Mouse (Mus musculus): ENCODE results near the gene Vps16. TPM values are rescaled to one million over a fixed set of nuclear protein-coding genes. Genes with fewer than 3 reads are reported as not detected.

Vps16 gene
- polyA plus RNA-seq, 1 experiment from 2014 or later: 117 TPM

- Histone ChIP-seq H3K4me3 (no peak overlapping the region), H3K4me1 (0 out of 2 replicates have a peak, but pooled peaks cover 3% of the 10 kb centered on the region), H3K9me3 (replicated peaks) (peaks cover 13% of the 10 kb centered on the region), H3K27ac (replicated peaks) (no peak overlapping the region), H3K36me3 (peaks cover 13% of the 10 kb centered on the region), H3K27me3 (ENCODE audit: low read depth, poor library complexity, severe bottlenecking) (no peaks in the 10 kb centered on the region)
- DNase-seq (ENCODE audit: low spot score): no peak
- 89% methylated on average over 6 of the region's 6 CpGs for WGBS
These were observed 52.6 kb downstream of the Vps16 start for GRCm38 (mm10) chr2:130476666-130477297.

GRCm38 (mm10) chr2:130482177-130482576, 58.0 kb downstream of the Vps16 start:
- 95% methylated on average over 4 of the region's 4 CpGs for WGBS
- H3K36me3 ChIP-seq: peaks cover 13% of the 10 kb centered on the region
- no peaks in the 10 kb centered on the region for H3K27me3 ChIP-seq (ENCODE audit: low read depth, poor library complexity, severe bottlenecking)
- no peak for DNase-seq (ENCODE audit: low spot score)
- no peaks in the 10 kb centered on the region for H3K4me1 ChIP-seq
- H3K27ac ChIP-seq (replicated peaks): no peak overlapping the region
- H3K4me3 ChIP-seq: no peak overlapping the region
- H3K9me3 ChIP-seq (replicated peaks): peaks cover 13% of the 10 kb centered on the region

- 87% methylated on average over 3 of the region's 3 CpGs for WGBS
- no peak for DNase-seq (ENCODE audit: low spot score)
- Histone ChIP-seq H3K9me3 (replicated peaks) (peaks cover 13% of the 10 kb centered on the region), H3K27me3 (ENCODE audit: low read depth, poor library complexity, severe bottlenecking) (no peaks in the 10 kb centered on the region), H3K4me3 (no peak overlapping the region), H3K36me3 (peaks cover 11% of the 10 kb centered on the region), H3K27ac (replicated peaks) (no peak overlapping the region), H3K4me1 (peaks cover 3% of the 10 kb centered on the region)
These were observed 58.6 kb downstream of the Vps16 start for GRCm38 (mm10) chr2:130482700-130483099.

- Histone ChIP-seq H3K27ac (replicated peaks) (no peak overlapping the region), H3K9me3 (replicated peaks) (peaks cover 11% of the 10 kb centered on the region)
- 97% methylated on average over 1 of the region's 1 CpGs for WGBS
These were observed 60.1 kb downstream of the Vps16 start for GRCm38 (mm10) chr2:130484206-130484605.

GRCm38 (mm10) chr2:130488002-130488401, 63.9 kb downstream of the Vps16 start:
- H3K27me3 ChIP-seq (ENCODE audit: low read depth, poor library complexity, severe bottlenecking): no peaks in the 10 kb centered on the region
- peaks cover 8% of the 10 kb centered on the region for H3K9me3 ChIP-seq (replicated peaks)
- no peak for DNase-seq (ENCODE audit: low spot score)
- H3K36me3 ChIP-seq: peaks cover 13% of the 10 kb centered on the region
- no peak overlapping the region for H3K27ac ChIP-seq (replicated peaks)
- WGBS: 52% methylated on average over 2 of the region's 2 CpGs
- peaks cover 29% of the 10 kb centered on the region for H3K4me1 ChIP-seq
- no peak overlapping the region for H3K4me3 ChIP-seq

More at GRCm38 (mm10) chr2:130484206-130484605, 60.1 kb downstream of the Vps16 start:
- Histone ChIP-seq H3K36me3 (no peaks in the 10 kb centered on the region; the same call in 1 of the 2 replicates), H3K27me3 (ENCODE audit: low read depth, poor library complexity, severe bottlenecking) (no peaks in the 10 kb centered on the region), H3K4me1 (peaks cover 9% of the 10 kb centered on the region), H3K4me3 (no peak overlapping the region)
- DNase-seq (ENCODE audit: low spot score): no peak

GRCm38 (mm10) chr2:130488600-130488999, 64.5 kb downstream of the Vps16 start:
- no peak overlapping the region for H3K27ac ChIP-seq (replicated peaks)

GRCm38 (mm10) chr2:130491162-130491561, 67.0 kb downstream of the Vps16 start:
- Histone ChIP-seq H3K4me3 (no peak overlapping the region), H3K9me3 (replicated peaks) (peaks cover 11% of the 10 kb centered on the region), H3K27ac (replicated peaks) (peak overlapping the region; percentile 81), H3K36me3 (peaks cover 16% of the 10 kb centered on the region), H3K27me3 (ENCODE audit: low read depth, poor library complexity, severe bottlenecking) (no peaks in the 10 kb centered on the region), H3K4me1 (peaks cover 37% of the 10 kb centered on the region)
- WGBS: 35% methylated on average over 4 of the region's 4 CpGs
- DNase-seq (ENCODE audit: low spot score): peak; percentile 28

More at GRCm38 (mm10) chr2:130488600-130488999, 64.5 kb downstream of the Vps16 start:
- H3K4me1 ChIP-seq: peaks cover 29% of the 10 kb centered on the region
- no peak overlapping the region for H3K4me3 ChIP-seq
- peaks cover 11% of the 10 kb centered on the region for H3K9me3 ChIP-seq (replicated peaks)
- WGBS: 89% methylated on average over 4 of the region's 4 CpGs
- DNase-seq (ENCODE audit: low spot score): no peak
- H3K36me3 ChIP-seq: peaks cover 16% of the 10 kb centered on the region
- H3K27me3 ChIP-seq (ENCODE audit: low read depth, poor library complexity, severe bottlenecking): no peaks in the 10 kb centered on the region

GRCm38 (mm10) chr2:130491587-130491986, 67.4 kb downstream of the Vps16 start:
- peaks cover 42% of the 10 kb centered on the region for H3K4me1 ChIP-seq
- H3K36me3 ChIP-seq: peaks cover 16% of the 10 kb centered on the region
- H3K27ac ChIP-seq (replicated peaks): peak overlapping the region; percentile 81
- WGBS: 15% methylated on average over 7 of the region's 7 CpGs
- peaks cover 11% of the 10 kb centered on the region for H3K9me3 ChIP-seq (replicated peaks)
- peak; percentile 70 for DNase-seq (ENCODE audit: low spot score)
- H3K27me3 ChIP-seq (ENCODE audit: low read depth, poor library complexity, severe bottlenecking): no peaks in the 10 kb centered on the region
- H3K4me3 ChIP-seq: no peak overlapping the region

Other genes with a start within 250 kb of the Vps16 start
- 859 and 934 TPM in 2 replicates for gene Snrpb, start 244.9 kb upstream of the Vps16 start, polyA plus RNA-seq (2016; fragmentation: Nextera tagmentation; extraction: Ambion mirVana)
- not detected in 2 replicates for gene Tmc2, start 229.1 kb upstream of the Vps16 start, polyA plus RNA-seq (2016; fragmentation: Nextera tagmentation; extraction: Ambion mirVana)
- 392 and 425 TPM in 2 replicates for gene Nop56, start 149.9 kb upstream of the Vps16 start, polyA plus RNA-seq (2016; fragmentation: Nextera tagmentation; extraction: Ambion mirVana)
- 136 and 141 TPM in 2 replicates for gene Idh3b, start 139.8 kb upstream of the Vps16 start, polyA plus RNA-seq (2016; fragmentation: Nextera tagmentation; extraction: Ambion mirVana)
- gene Ebf4, start 129.2 kb upstream of the Vps16 start, polyA plus RNA-seq (2016; fragmentation: Nextera tagmentation; extraction: Ambion mirVana): 0.95 and 1.3 TPM in 2 replicates
- 40.7 and 47.3 TPM in 2 replicates for gene Cpxm1, start 26.8 kb upstream of the Vps16 start, polyA plus RNA-seq (2016; fragmentation: Nextera tagmentation; extraction: Ambion mirVana)
- not detected in 2 replicates for gene Gm28372, start 19.1 kb upstream of the Vps16 start, polyA plus RNA-seq (2016; fragmentation: Nextera tagmentation; extraction: Ambion mirVana)
- 0.40 TPM in 1 of 2 replicates, not detected in the other for gene 1700020A23Rik, start 19.1 kb upstream of the Vps16 start, polyA plus RNA-seq (2016; fragmentation: Nextera tagmentation; extraction: Ambion mirVana)
- gene Tmem239, start 17.9 kb upstream of the Vps16 start, polyA plus RNA-seq (2016; fragmentation: Nextera tagmentation; extraction: Ambion mirVana): 0.12 TPM in 1 of 2 replicates, not detected in the other
- 13.9 and 14.4 TPM in 2 replicates for gene Pced1a, start 362 bp downstream of the Vps16 start, polyA plus RNA-seq (2016; fragmentation: Nextera tagmentation; extraction: Ambion mirVana)
- gene Ptpra, start 25.9 kb downstream of the Vps16 start, polyA plus RNA-seq (2016; fragmentation: Nextera tagmentation; extraction: Ambion mirVana): 88.2 and 91.8 TPM in 2 replicates
- gene Mrps26, start 139.4 kb downstream of the Vps16 start, polyA plus RNA-seq (2016; fragmentation: Nextera tagmentation; extraction: Ambion mirVana): 84.8 and 89.0 TPM in 2 replicates
- gene Oxt, start 151.8 kb downstream of the Vps16 start, polyA plus RNA-seq (2016; fragmentation: Nextera tagmentation; extraction: Ambion mirVana): not detected in 2 replicates
- gene Avp, start 158.2 kb downstream of the Vps16 start, polyA plus RNA-seq (2016; fragmentation: Nextera tagmentation; extraction: Ambion mirVana): not detected in 2 replicates
- 21.7 and 22.4 TPM in 2 replicates for gene Fastkd5, start 205.7 kb downstream of the Vps16 start, polyA plus RNA-seq (2016; fragmentation: Nextera tagmentation; extraction: Ambion mirVana)
- gene Ubox5, start 205.7 kb downstream of the Vps16 start, polyA plus RNA-seq (2016; fragmentation: Nextera tagmentation; extraction: Ambion mirVana): 20.3 and 21.5 TPM in 2 replicates
- 4.0 and 5.1 TPM in 2 replicates for gene Lzts3, start 218.5 kb downstream of the Vps16 start, polyA plus RNA-seq (2016; fragmentation: Nextera tagmentation; extraction: Ambion mirVana)
- 40.6 and 45.6 TPM in 2 replicates for gene Ddrgk1, start 240.3 kb downstream of the Vps16 start, polyA plus RNA-seq (2016; fragmentation: Nextera tagmentation; extraction: Ambion mirVana)
- 153 and 161 TPM in 2 replicates for gene Itpa, start 243.3 kb downstream of the Vps16 start, polyA plus RNA-seq (2016; fragmentation: Nextera tagmentation; extraction: Ambion mirVana)